Mouse (Mus musculus): ENCODE measurements around the gene Cabin1. TPM values are rescaled to one million over a fixed set of nuclear protein-coding genes. Genes with fewer than 3 reads are reported as not detected.

Cabin1 gene
- polyA plus RNA-seq, 1 experiment = 39.0 TPM

DNA sequence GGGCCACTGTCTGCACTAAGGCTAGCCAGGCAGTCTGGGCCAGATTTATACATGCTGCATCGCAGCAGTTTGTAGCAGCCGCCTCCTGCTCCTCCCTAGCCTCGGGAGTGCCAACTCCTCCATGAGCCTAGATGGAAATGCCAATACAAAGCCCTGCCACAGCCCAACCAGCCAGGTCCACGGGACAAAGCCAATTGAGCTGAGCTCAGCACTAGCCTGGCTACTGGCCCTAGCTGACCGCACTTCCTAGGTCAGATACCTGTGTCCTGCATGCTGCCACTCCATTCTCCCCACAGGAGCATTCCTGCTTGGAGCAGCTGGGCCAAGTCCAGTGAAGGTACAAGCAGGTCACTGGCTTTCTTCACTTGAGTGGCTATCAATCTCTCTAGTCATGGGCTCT, 86.2 kb downstream of the Cabin1 start:
- H3K27ac ChIP-seq (ENCODE audit: insufficient read depth, low read depth, low read length) = no peak overlapping the region
- TF ChIP-seq CTCF (IDR thresholded peaks at IDR 0.05; ENCODE audit: extremely low read depth, insufficient read length, insufficient replicate concordance, low read depth, low read length) = no peak
- no peak for TF ChIP-seq POLR2A (IDR thresholded peaks at IDR 0.05; ENCODE audit: low read depth, low read length)
- 88% methylated on average over 5 of the region's 5 CpGs for whole genome bisulfite sequencing
- no peak overlapping the region for H3K4me3 ChIP-seq (ENCODE audit: low read depth, low read length)
- no peaks in the 10 kb centered on the region for H3K27me3 ChIP-seq (ENCODE audit: control insufficient read depth, insufficient read depth, low read length)
- H3K36me3 ChIP-seq (ENCODE audit: control insufficient read depth, insufficient read depth, low read length) = peaks cover 8% of the 10 kb centered on the region
- H3K4me1 ChIP-seq (ENCODE audit: control insufficient read depth, insufficient read depth, insufficient read length, low read length) = peaks cover 9% of the 10 kb centered on the region; the same call in 1 of the 2 replicates

DNA sequence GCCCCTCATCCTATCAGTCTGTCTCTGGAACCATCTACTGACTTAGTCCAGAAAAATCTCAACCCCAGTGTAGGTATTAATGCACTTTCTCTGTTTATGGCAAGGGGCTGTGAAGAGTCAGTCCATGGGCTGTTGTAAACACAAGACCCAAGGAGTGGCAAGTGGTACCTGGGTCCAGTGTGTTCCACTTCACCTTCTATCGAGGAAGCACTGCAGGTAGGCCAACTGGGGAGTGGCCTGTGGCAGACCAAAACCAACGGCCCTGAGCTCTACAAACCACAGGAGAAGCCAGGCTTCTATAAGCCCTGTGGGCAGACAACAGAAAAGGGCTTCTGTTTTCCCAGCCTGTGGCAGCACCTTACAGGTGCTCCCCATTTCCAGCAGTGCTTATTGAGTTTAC, 86.6 kb downstream of the Cabin1 start:
- Histone ChIP-seq H3K27me3 (ENCODE audit: control insufficient read depth, insufficient read depth, low read length) (no peaks in the 10 kb centered on the region), H3K27ac (ENCODE audit: insufficient read depth, low read depth, low read length) (peak overlapping the region; percentile 56), H3K4me1 (ENCODE audit: control insufficient read depth, insufficient read depth, insufficient read length, low read length) (peaks cover 9% of the 10 kb centered on the region; the same call in 1 of the 2 replicates), H3K4me3 (ENCODE audit: low read depth, low read length) (no peak overlapping the region), H3K36me3 (ENCODE audit: control insufficient read depth, insufficient read depth, low read length) (peaks cover 6% of the 10 kb centered on the region; the same call in 1 of the 2 replicates)
- 45% methylated on average over 2 of the region's 2 CpGs for WGBS
- TF ChIP-seq CTCF (IDR thresholded peaks at IDR 0.05; ENCODE audit: extremely low read depth, insufficient read length, insufficient replicate concordance, low read depth, low read length) (no peak), POLR2A (IDR thresholded peaks at IDR 0.05; ENCODE audit: low read depth, low read length) (no peak)

DNA sequence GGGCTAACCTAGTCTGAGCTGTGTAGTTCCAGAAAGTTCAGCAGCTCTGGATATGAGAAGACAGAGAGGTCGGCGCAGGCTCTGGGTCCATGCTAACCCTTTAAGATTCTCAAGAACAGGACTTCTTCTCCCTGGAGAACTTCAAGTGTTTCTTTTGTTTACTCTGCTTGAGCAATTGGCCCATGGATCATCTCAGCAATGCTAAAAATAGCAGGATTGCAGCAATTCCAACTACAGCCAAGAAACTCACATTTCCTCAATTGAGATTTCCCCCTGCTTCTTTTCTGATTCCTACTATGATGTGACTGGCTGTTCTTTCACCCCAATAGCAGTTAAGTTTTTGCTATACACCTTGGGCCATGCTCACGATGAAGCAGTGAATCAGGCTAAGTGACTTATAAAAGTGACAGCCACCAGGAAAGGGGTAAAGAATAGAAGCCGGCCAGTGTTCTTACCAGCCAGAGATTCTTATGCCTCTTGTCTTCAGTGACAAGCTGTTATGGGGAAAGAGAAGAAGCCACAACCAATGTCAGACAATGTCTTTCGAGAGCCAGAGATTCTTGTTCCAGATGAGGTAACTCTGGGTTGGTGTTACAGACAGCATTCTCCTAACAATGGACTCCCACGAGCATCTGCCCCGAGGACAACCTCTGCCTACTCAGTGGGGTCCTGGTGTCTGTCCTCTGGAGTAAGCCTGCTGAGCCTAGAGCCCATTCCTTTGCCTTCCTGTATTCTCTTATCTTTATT, 87.1 kb downstream of the Cabin1 start:
- 67% methylated on average over 7 of the region's 7 CpGs for WGBS

DNA sequence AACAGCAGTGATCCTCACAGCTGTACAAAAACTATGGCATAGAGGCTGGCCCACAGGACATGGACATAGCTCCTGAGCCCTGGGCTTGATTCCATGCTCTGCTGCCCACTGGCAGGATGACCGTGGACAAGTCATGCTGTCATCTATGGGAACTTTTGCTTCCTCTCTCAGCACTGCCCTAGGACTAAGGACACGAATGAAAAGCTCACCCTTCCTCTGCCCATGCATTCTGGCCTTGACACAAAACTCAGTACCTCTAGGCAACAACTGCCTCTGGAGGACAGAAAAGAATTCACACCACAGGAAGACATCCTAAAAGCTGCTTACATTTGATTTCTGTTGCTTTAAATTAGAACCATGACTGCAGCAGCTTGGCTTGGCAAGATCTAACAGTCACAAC, 87.9 kb downstream of the Cabin1 start:
- Histone ChIP-seq H3K36me3 (ENCODE audit: control insufficient read depth, insufficient read depth, low read length) (peaks cover 7% of the 10 kb centered on the region; the same call in 1 of the 2 replicates), H3K4me3 (ENCODE audit: low read depth, low read length) (no peak overlapping the region), H3K27ac (ENCODE audit: insufficient read depth, low read depth, low read length) (peak overlapping the region; percentile 41), H3K4me1 (ENCODE audit: control insufficient read depth, insufficient read depth, insufficient read length, low read length) (peaks cover 9% of the 10 kb centered on the region; the same call in 1 of the 2 replicates), H3K27me3 (ENCODE audit: control insufficient read depth, insufficient read depth, low read length) (no peaks in the 10 kb centered on the region)
- WGBS = 75% methylated on average over 2 of the region's 2 CpGs
- TF ChIP-seq CTCF (IDR thresholded peaks at IDR 0.05; ENCODE audit: extremely low read depth, insufficient read length, insufficient replicate concordance, low read depth, low read length) = no peak
- no peak for TF ChIP-seq POLR2A (IDR thresholded peaks at IDR 0.05; ENCODE audit: low read depth, low read length)

More for the DNA sequence above, 87.1 kb downstream of the Cabin1 start:
- H3K36me3 ChIP-seq (ENCODE audit: control insufficient read depth, insufficient read depth, low read length) = peaks cover 6% of the 10 kb centered on the region; the same call in 1 of the 2 replicates
- peak overlapping the region; percentile 56 for H3K27ac ChIP-seq (ENCODE audit: insufficient read depth, low read depth, low read length)
- H3K4me1 ChIP-seq (ENCODE audit: control insufficient read depth, insufficient read depth, insufficient read length, low read length) = peaks cover 9% of the 10 kb centered on the region; the same call in 1 of the 2 replicates
- no peaks in the 10 kb centered on the region for H3K27me3 ChIP-seq (ENCODE audit: control insufficient read depth, insufficient read depth, low read length)
- TF ChIP-seq CTCF (IDR thresholded peaks at IDR 0.05; ENCODE audit: extremely low read depth, insufficient read length, insufficient replicate concordance, low read depth, low read length) (no peak), POLR2A (IDR thresholded peaks at IDR 0.05; ENCODE audit: low read depth, low read length) (no peak)
- no peak overlapping the region for H3K4me3 ChIP-seq (ENCODE audit: low read depth, low read length)

DNA sequence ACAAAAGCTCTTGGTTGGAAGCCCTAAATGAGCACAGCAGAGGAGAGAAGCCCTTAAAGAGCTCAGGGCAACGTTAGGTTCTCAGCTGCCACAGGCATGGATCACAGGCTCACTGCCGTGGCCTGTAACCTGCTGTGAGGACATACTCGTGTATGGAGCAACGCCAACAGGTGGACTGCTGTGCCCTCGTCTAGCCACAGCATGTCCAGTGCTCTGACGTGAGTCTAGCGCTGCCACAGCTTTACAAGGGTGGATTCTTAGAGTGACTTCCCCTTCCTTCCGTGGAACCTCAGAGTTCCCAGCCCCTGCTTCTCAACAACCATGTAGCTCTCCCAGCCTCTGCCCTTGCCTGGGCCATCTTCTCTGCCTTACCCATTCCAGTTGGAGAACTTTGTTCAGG, 88.5 kb downstream of the Cabin1 start:
- 81% methylated on average over 8 of the region's 8 CpGs for WGBS
- Histone ChIP-seq H3K4me1 (ENCODE audit: control insufficient read depth, insufficient read depth, insufficient read length, low read length) (peaks cover 9% of the 10 kb centered on the region; the same call in 1 of the 2 replicates), H3K36me3 (ENCODE audit: control insufficient read depth, insufficient read depth, low read length) (peaks cover 6% of the 10 kb centered on the region; the same call in 1 of the 2 replicates), H3K27ac (ENCODE audit: insufficient read depth, low read depth, low read length) (0 out of 2 replicates have a peak overlapping the region, but pooled peaks have one; percentile 41), H3K27me3 (ENCODE audit: control insufficient read depth, insufficient read depth, low read length) (no peaks in the 10 kb centered on the region), H3K4me3 (ENCODE audit: low read depth, low read length) (no peak overlapping the region)
- TF ChIP-seq POLR2A (IDR thresholded peaks at IDR 0.05; ENCODE audit: low read depth, low read length) (no peak), CTCF (IDR thresholded peaks at IDR 0.05; ENCODE audit: extremely low read depth, insufficient read length, insufficient replicate concordance, low read depth, low read length) (no peak)

DNA sequence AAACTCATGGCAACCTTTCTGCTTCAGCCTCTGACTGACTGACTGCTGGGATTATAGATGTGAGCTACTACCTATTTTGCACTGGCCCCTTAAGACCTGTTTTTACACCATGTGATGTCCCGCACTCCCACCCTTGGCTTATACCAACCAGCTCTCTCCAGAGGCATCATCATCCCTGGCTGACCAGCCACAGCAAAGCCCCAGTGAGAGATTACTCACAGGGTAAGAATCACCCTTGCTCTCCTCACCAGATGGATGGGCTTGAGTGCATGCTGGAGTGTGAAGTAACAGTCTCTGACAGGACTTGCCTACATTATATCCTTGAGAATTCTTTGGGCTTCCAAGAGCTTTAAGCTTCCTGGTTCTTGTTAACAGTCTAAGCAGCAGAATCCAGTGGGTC, 94.2 kb downstream of the Cabin1 start:
- no peaks in the 10 kb centered on the region for H3K27me3 ChIP-seq (ENCODE audit: control insufficient read depth, insufficient read depth, low read length)
- TF ChIP-seq CTCF (IDR thresholded peaks at IDR 0.05; ENCODE audit: extremely low read depth, insufficient read length, insufficient replicate concordance, low read depth, low read length) = no peak
- no peak for TF ChIP-seq POLR2A (IDR thresholded peaks at IDR 0.05; ENCODE audit: low read depth, low read length)
- no peak overlapping the region for H3K4me3 ChIP-seq (ENCODE audit: low read depth, low read length)
- 98% methylated on average over 1 of the region's 1 CpGs for WGBS
- H3K36me3 ChIP-seq (ENCODE audit: control insufficient read depth, insufficient read depth, low read length) = peaks cover 6% of the 10 kb centered on the region; the same call in 1 of the 2 replicates
- no peak overlapping the region for H3K27ac ChIP-seq (ENCODE audit: insufficient read depth, low read depth, low read length)
- peaks cover 7% of the 10 kb centered on the region for H3K4me1 ChIP-seq (ENCODE audit: control insufficient read depth, insufficient read depth, insufficient read length, low read length)

DNA sequence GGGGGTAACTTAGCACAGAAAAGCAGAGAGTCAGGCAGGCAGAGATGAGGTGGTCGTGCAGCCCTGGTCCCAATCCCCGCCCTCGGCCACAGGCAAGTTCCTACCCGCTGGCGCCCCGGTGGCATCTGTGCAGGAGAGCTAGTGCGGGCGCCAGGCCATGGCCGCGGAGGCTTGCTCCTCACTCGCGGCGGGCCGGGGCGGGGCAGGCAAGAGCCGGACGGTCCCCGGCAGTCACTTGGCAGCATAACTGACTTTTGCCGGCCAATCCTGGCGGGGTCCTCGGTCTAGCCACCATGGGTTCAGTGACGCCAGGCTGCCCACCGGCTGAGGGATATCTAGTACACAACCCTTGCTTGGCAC, 96.2 kb downstream of the Cabin1 start:
- Histone ChIP-seq H3K4me3 (ENCODE audit: low read depth, low read length) (peak overlapping the region; percentile 85), H3K4me1 (ENCODE audit: control insufficient read depth, insufficient read depth, insufficient read length, low read length) (peaks cover 7% of the 10 kb centered on the region), H3K27me3 (ENCODE audit: control insufficient read depth, insufficient read depth, low read length) (no peaks in the 10 kb centered on the region), H3K36me3 (ENCODE audit: control insufficient read depth, insufficient read depth, low read length) (peaks cover 6% of the 10 kb centered on the region; the same call in 1 of the 2 replicates), H3K27ac (ENCODE audit: insufficient read depth, low read depth, low read length) (peak overlapping the region; percentile 60)
- under 1% methylated on average over 23 of the region's 23 CpGs for WGBS
- TF ChIP-seq POLR2A (IDR thresholded peaks at IDR 0.05; ENCODE audit: low read depth, low read length) (peak; percentile 16; the same call in 1 of the 2 replicates), CTCF (IDR thresholded peaks at IDR 0.05; ENCODE audit: extremely low read depth, insufficient read length, insufficient replicate concordance, low read depth, low read length) (no peak)
